Mouse (Mus musculus) midbrain, postnatal 0 days (tissue): ENCODE data around the gene Arhgef1. TPM values are rescaled to one million over a fixed set of nuclear protein-coding genes. Genes with fewer than 3 reads are reported as not detected.

Source experiments
- ATAC-seq: fragments of 200-750 bp; cut with Nextera tagmentation; 2 replicates; pipeline ENCODE4 v1.8.0; 2017; ENCODE audit warnings: moderate number of reproducible peaks, mild to moderate bottlenecking, moderate TSS enrichment, moderate library complexity; ENCODE audit not compliant: low FRiP score
- DNase-seq: peaks from one replicate; pipeline ENCODE4 v3.0.0-alpha.2; 2015; ENCODE audit warnings: low spot score
- H3K27ac ChIP-seq: fragments of 300-500 bp; sonication (generic); 2 replicates; pipeline ENCODE4 v1.5.1; 2014; ENCODE audit warnings: low read depth, mild to moderate bottlenecking, low read length, mixed read lengths
- H3K27me3 ChIP-seq: fragments of 300-500 bp; sonication (generic); 2 replicates; pipeline ENCODE4 v1.6.1; 2014; ENCODE audit warnings: low read length, control low read depth, mixed read lengths; ENCODE audit not compliant: insufficient read depth
- H3K36me3 ChIP-seq: fragments of 300-500 bp; sonication (generic); 2 replicates; pipeline ENCODE4 v1.6.1; 2014; ENCODE audit warnings: low read length, control low read depth, mixed read lengths; ENCODE audit not compliant: insufficient read depth
- H3K4me1 ChIP-seq: fragments of 300-500 bp; sonication (generic); 2 replicates; pipeline ENCODE4 v1.6.1; 2014; ENCODE audit warnings: mild to moderate bottlenecking, control low read depth, antibody characterized with exemption, low read length, mixed read lengths; ENCODE audit not compliant: insufficient read depth
- H3K4me2 ChIP-seq: fragments of 300-500 bp; sonication (generic); 2 replicates; pipeline ENCODE4 v1.6.1; 2014; ENCODE audit warnings: low read depth, mild to moderate bottlenecking, low read length, mixed read lengths; ENCODE audit not compliant: poor library complexity, severe bottlenecking
- H3K4me3 ChIP-seq: fragments of 300-500 bp; sonication (generic); 2 replicates; pipeline ENCODE4 v1.5.1; 2014; ENCODE audit warnings: low read depth, mild to moderate bottlenecking, low read length, moderate library complexity
- H3K9ac ChIP-seq: fragments of 300-500 bp; sonication (generic); replicated peaks from 2 replicates; pipeline ENCODE4 v1.6.1; 2014; ENCODE audit warnings: mild to moderate bottlenecking, low read length, moderate library complexity, mixed read lengths; ENCODE audit not compliant: poor library complexity, severe bottlenecking
- H3K9me3 ChIP-seq: fragments of 300-500 bp; sonication (generic); 2 replicates; pipeline ENCODE4 v1.6.1; 2016; ENCODE audit warnings: low read length, control low read depth
- CTCF ChIP-seq: IDR thresholded peaks from 2 replicates; pipeline ENCODE4 v1.5.1; 2016; ENCODE audit warnings: antibody characterized with exemption, mild to moderate bottlenecking
- WGBS: fragments of 180-500 bp; shearing (Covaris S2); extraction: QIAGEN DNeasy Blood & Tissue Kit; methylation state at CpG from one replicate; pipeline ENCODE4 v1.1.7; 2014; 5-methylcytosine and 5-hydroxymethylcytosine counted together
- polyA plus RNA-seq: library from polyadenylated mRNA; unstranded; fragments of >200 nt; fragmentation: Nextera tagmentation; extraction: Ambion mirVana; gene quantifications from 2 replicates; pipeline ENCODE4 v1.2.1, GENCODE M21; 2015
- total RNA-seq: library from RNA; depleted of rRNA; stranded (reverse); fragments of >200 nt; gene quantifications from 2 replicates; pipeline ENCODE4 v1.2.3, GENCODE M21; 2014

The Arhgef1 gene
- total and polyA plus RNA-seq, 2 experiments from 2014 or later: 19.1 to 33.0 TPM

- peaks cover 10% of the 10 kb centered on the region; the same call in 1 of the 2 replicates for H3K36me3 ChIP-seq
- peak overlapping the region; percentile 73; the same call in 1 of the 2 replicates for H3K9ac ChIP-seq
- no peak for ATAC-seq
- no peaks in the 10 kb centered on the region for H3K9me3 ChIP-seq
- no peak for DNase-seq
- H3K4me2 ChIP-seq: peak overlapping the region; percentile 83
- H3K27ac ChIP-seq: no peak overlapping the region
- H3K4me3 ChIP-seq: peak overlapping the region; percentile 55
- TF ChIP-seq CTCF: no peak
- 49% methylated on average over 10 of the region's 10 CpGs for WGBS
- H3K4me1 ChIP-seq: no peaks in the 10 kb centered on the region; the same call in 1 of the 2 replicates
- H3K27me3 ChIP-seq: no peaks in the 10 kb centered on the region
These were observed 723 bp downstream of the Arhgef1 start for GRCm38 (mm10) chr7:24903444-24903825.

DNA sequence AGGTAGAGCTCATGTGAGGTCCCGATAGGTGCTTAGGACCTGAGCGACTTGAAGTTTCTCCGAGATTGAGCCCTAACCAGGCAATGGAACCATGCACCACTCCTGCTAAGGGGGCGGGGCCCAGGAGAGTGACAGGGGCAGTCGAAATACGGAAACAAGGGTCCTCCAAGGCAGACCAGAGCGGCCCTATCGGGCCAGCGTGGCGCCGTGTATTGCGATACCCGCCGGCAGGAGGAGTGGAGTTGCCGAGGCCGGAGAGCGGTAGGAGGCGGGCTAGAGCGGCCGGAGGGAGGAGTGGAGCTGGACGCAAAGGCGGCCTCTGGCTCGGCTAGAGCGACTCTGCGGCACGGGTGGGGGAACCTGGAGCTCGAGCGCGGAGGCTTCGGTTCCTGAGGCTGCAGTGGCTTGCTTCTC lies 1.4 kb downstream of the Arhgef1 start:
- peak overlapping the region; percentile 55 for H3K4me3 ChIP-seq
- no peaks in the 10 kb centered on the region for H3K9me3 ChIP-seq
- peak overlapping the region; percentile 83 for H3K4me2 ChIP-seq
- peak; percentile 99 for DNase-seq
- no peaks in the 10 kb centered on the region; the same call in 1 of the 2 replicates for H3K4me1 ChIP-seq
- peak; percentile 84 for TF ChIP-seq CTCF
- peak overlapping the region; percentile 82 for H3K27ac ChIP-seq
- WGBS: under 1% methylated on average over 30 of the region's 30 CpGs
- no peaks in the 10 kb centered on the region for H3K27me3 ChIP-seq
- peaks cover 17% of the 10 kb centered on the region; the same call in 1 of the 2 replicates for H3K36me3 ChIP-seq
- peak overlapping the region; percentile 68 for H3K9ac ChIP-seq
- peak; percentile 94 for ATAC-seq

DNA sequence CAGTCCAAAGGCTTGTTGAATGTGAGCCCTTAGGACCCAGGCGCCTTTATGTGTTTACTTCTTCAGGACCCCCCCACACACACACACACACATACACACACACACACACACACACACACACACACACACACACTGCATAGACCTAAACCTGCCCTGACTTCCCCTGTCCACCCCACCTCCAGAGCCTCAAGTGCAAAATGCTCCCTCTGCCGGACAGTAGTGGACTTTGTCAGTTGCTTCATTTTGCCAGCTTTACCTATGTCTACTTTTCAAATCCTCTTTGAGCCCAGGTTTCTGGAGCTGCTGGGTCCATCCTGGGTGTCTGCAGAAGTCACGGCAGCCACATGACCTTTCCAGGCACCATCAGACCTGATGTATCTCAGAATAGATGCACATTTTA lies 2.2 kb downstream of the Arhgef1 start:
- Histone ChIP-seq H3K27me3 (no peaks in the 10 kb centered on the region), H3K27ac (0 out of 2 replicates have a peak overlapping the region, but pooled peaks have one; percentile 82), H3K4me2 (peak overlapping the region; percentile 83), H3K9ac (peak overlapping the region; percentile 68), H3K4me3 (peak overlapping the region; percentile 55), H3K36me3 (peaks cover 18% of the 10 kb centered on the region; the same call in 1 of the 2 replicates), H3K9me3 (no peaks in the 10 kb centered on the region), H3K4me1 (no peaks in the 10 kb centered on the region; the same call in 1 of the 2 replicates)
- peak; percentile 33 for ATAC-seq
- TF ChIP-seq CTCF: peak; percentile 88
- peak; percentile 82 for DNase-seq
- 10% methylated on average over 3 of the region's 3 CpGs for WGBS

DNA sequence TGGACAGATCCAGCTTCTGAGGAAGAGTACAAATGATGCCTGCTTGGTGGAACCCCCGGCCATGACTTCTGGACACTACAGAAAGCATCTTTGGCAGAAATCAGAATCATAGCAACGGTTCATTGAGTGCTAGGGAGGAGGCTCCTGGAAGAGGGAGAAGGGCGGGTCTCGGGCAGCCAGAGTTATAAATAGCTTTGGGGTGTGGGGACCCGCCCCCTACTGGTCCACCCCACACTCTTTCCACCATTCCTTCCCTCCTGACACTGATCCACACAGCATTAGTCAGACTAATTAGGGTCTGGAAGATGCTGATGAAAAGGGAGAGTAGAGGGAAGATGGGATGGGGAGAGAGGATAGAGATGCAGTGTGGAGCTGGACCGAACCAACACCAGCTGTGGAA lies 3.8 kb downstream of the Arhgef1 start:
- Histone ChIP-seq H3K27me3 (no peaks in the 10 kb centered on the region), H3K4me3 (no peak overlapping the region), H3K9me3 (no peaks in the 10 kb centered on the region), H3K9ac (0 out of 2 replicates have a peak overlapping the region, but pooled peaks have one; percentile 29), H3K4me1 (no peaks in the 10 kb centered on the region; the same call in 1 of the 2 replicates), H3K27ac (no peak overlapping the region), H3K4me2 (no peak overlapping the region), H3K36me3 (peaks cover 24% of the 10 kb centered on the region)
- DNase-seq (no peak), ATAC-seq (no peak)
- WGBS: 41% methylated on average over 6 of the region's 6 CpGs
- TF ChIP-seq CTCF: no peak

DNA sequence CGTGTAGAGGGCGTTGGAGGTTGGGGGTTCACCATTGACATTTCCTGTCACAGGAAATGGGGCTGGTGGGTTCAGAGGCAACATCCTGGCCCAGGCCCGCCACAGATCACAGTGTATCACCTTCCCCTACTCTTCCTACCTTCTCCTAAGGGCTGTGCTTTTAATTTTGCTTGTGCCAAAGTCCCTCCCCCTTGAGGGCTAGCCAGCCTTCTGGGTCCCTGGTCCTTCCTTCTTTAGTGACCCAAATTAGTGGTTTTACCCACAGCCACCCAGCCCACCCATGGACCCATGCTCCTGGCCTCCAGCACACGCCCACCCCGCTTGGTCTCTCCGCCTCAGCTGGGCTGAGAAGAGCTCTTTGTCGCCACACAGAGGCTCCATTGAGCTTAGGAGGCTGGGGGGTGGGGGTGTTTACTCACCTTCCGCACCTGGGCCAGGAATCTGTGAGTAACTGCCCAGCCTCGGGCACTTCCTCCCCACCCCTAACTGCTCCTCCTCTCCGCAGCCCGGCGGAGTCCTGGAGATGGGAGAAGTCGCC lies 4.6 kb downstream of the Arhgef1 start:
- no peak overlapping the region for H3K4me2 ChIP-seq
- TF ChIP-seq CTCF: peak; percentile 20
- no peak overlapping the region for H3K27ac ChIP-seq
- DNase-seq (no peak), ATAC-seq (no peak)
- peaks cover 24% of the 10 kb centered on the region for H3K36me3 ChIP-seq
- WGBS: 39% methylated on average over 13 of the region's 13 CpGs
- no peaks in the 10 kb centered on the region for H3K9me3 ChIP-seq
- no peaks in the 10 kb centered on the region; the same call in 1 of the 2 replicates for H3K4me1 ChIP-seq
- H3K9ac ChIP-seq: peak overlapping the region; percentile 29; the same call in 1 of the 2 replicates
- no peaks in the 10 kb centered on the region for H3K27me3 ChIP-seq
- H3K4me3 ChIP-seq: no peak overlapping the region

DNA sequence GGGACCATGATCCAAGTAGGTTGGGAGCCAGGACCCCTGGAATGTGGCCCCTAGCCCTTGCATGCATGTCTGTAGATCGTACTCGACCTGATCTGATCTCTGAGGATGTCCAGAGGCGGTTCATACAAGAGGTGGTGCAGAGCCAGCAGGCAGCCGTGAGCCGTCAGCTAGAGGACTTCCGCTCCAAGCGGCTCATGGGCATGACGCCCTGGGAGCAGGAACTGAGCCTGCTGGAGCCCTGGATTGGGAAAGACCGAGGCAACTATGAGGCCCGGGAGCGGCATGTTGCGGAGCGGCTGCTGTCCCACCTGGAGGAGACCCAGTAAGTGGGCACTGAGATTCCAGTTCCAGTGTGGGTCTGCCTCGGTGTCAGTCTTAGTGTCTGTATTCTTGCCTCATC lies 9.8 kb downstream of the Arhgef1 start:
- DNase-seq (no peak), ATAC-seq (no peak)
- Histone ChIP-seq H3K9ac (no peak overlapping the region), H3K36me3 (peaks cover 43% of the 10 kb centered on the region), H3K4me2 (no peak overlapping the region), H3K4me3 (no peak overlapping the region), H3K27me3 (no peaks in the 10 kb centered on the region), H3K27ac (no peak overlapping the region), H3K9me3 (no peaks in the 10 kb centered on the region), H3K4me1 (no peaks in the 10 kb centered on the region)
- 93% methylated on average over 14 of the region's 14 CpGs for WGBS
- TF ChIP-seq CTCF: no peak
